Mouse (Mus musculus) cortical plate, adult 2 months (tissue): ENCODE measurements around the gene Nell1.

Experiments used
- CTCF ChIP-seq: fragments of 200-500 bp; IDR thresholded peaks from 2 replicates; pipeline ENCODE4 v1.5.1; 2011; ENCODE audit warnings: mild to moderate bottlenecking, control low read depth, low read length; ENCODE audit not compliant: insufficient read depth; ENCODE audit errors: extremely low read depth
- POLR2A ChIP-seq: fragments of 200-500 bp; IDR thresholded peaks from 2 replicates; pipeline ENCODE4 v1.6.1; 2011; ENCODE audit warnings: mild to moderate bottlenecking, low read length, control low read depth; ENCODE audit not compliant: insufficient read depth; ENCODE audit errors: extremely low read depth

- no peak for TF ChIP-seq POLR2A
- no peak for TF ChIP-seq CTCF
Observed at GRCm38 (mm10) chr7:50629186-50629585, 654.5 kb downstream of the Nell1 start.
